Mouse (Mus musculus): ENCODE data around the gene Sipa1l1.

DNA sequence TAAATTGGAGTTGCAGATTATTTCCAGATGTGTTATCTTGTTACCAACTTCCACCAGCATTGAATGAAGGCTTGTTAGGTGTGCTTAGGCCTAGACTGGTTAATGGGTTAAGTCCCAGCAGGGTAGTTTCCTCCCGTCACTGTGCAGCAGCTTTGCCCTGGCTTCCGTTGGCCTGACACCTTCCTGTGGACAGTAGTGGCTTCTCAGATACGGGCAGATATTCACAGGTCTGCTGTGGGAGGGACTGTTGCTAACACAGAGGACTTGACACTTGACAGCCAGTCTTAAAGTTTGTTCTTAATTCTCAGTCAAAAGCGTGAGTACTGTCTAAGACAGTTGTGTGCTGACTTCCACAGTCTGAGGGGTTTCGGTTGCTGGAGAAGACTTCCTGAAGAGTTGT, 45.8 kb downstream of the Sipa1l1 start:
- TF ChIP-seq CTCF (IDR thresholded peaks at IDR 0.05; ENCODE audit: low read depth, low read length) (no peak), POLR2A (IDR thresholded peaks at IDR 0.05; ENCODE audit: borderline replicate concordance, low read depth, low read length) (no peak)

All from bone marrow macrophage, adult 2 months (primary cell).